Mouse (Mus musculus) splenic B cell, adult 2 months (primary cell): ENCODE results near the gene Cck.

Experiments
- DNase-seq: peaks from one replicate; pipeline ENCODE4 v3.0.0-alpha.2; 2011; ENCODE audit warnings: low read depth, low spot score
- H3K27me3 ChIP-seq: 2 replicates; pipeline ENCODE4 v1.6.1; 2012; ENCODE audit warnings: mild to moderate bottlenecking, low read length, moderate library complexity, mixed read lengths; ENCODE audit not compliant: control insufficient read depth, poor library complexity, insufficient read depth, severe bottlenecking
- H3K36me3 ChIP-seq: 2 replicates; pipeline ENCODE4 v1.6.1; 2012; ENCODE audit warnings: mild to moderate bottlenecking, low read length, moderate library complexity, mixed read lengths; ENCODE audit not compliant: control insufficient read depth, poor library complexity, insufficient read depth, severe bottlenecking

The Cck gene

DNA sequence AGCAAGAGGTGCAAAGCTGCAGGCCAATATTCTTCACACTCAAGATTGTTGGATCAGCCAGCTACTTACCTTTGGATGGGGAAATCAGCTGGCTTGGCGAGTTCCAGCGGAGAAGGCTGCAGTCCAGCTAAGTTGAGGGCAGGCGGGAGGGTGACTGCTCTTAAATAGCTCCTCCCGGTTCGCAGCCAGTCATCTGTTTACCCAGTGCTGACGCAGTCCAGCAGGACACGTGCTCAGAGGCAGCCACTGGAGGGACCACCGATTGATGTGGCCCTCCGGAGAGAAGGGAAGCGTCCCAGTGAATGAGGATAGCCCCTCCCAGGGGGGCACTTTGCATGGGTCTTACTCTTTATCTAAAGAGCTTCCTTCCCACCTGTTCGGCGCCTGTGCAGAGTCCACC, at the start of gene Cck:
TSS of gene Cck (minus strand) at position 166 of the 400 bp plus-strand sequence.
- H3K36me3 ChIP-seq: no peaks in the 10 kb centered on the region
- DNase-seq: no peak
- H3K27me3 ChIP-seq: no peaks in the 10 kb centered on the region; the same call in 1 of the 2 replicates

DNA sequence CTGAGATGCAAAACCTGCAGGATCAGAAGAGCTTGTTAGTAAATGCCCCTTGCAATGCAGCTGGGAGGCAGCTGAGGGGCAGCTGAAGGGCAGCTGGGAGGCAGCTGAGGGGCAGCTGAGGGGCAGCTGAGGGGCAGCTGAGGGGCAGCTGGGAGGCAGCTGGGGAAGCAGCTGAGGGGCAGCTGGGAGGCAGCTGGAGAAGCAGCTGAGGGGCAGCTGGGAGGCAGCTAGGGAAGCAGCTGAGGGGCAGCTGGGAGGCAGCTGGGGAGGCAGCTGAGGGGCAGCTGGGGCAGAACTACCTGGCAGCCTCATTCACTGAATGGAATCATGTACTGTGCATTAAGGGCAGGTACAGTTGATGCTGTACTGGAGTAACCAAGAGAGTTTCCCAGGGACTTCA, 46.0 kb upstream of the Cck start:
- no peaks in the 10 kb centered on the region for H3K36me3 ChIP-seq

DNA sequence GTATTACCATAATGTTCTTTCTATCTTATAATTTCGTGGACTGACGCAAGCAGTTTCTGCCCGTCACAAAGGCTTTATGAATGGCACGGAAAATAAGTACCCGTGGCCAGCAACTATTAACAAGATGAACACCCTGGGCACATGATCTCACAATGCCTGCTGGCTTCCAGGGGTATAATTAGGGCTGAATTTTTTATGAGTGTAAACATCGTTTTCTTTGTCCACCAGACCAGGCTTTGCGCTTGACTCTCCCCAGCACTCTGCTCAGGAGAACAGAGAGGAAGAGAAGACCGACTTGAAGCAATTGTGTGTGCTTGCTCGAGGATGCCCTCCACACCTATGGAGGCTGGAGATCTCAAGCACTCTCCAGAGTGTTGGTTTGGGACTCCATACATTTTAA, 37.1 kb upstream of the Cck start:
- no peak for DNase-seq
- H3K36me3 ChIP-seq: no peaks in the 10 kb centered on the region
- no peaks in the 10 kb centered on the region for H3K27me3 ChIP-seq

More for the DNA sequence above, 46.0 kb upstream of the Cck start:
- H3K27me3 ChIP-seq: no peaks in the 10 kb centered on the region
- DNase-seq: no peak

DNA sequence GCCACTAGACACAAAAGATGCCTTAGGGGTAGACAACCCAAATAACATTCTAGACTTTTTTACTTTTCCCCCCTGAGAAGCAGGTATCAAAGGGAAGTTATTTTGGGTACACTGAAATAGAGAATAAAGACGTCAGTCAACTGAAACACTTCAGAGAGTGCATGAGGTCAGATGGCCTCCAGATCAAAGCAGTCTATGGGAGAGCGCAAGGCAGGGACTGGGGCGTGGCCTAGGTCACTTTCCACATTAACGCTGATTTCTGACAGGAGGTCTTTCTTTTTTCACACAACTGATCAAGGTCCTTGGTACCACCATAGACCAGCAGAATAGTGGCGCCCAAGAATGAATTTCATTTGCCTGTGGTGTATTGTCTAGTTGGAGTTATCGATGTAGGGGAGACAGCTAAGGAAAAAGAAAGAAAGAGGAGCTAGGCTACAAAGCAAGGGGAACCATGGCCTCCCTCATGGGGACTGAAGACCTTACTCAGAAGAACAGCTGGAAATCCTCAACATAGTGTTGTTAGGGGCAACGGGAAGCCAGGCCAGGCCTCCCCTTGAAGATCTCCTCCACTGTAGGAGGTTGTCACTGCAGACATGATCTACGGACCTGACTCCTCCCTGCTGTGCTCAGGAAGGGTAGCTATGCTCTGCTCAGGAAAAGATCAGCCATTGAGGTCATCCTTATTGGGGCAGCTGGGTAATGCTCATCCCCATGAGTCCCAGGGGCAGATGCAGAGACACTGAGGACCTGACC, 33.3 kb upstream of the Cck start:
- Histone ChIP-seq H3K27me3 (no peaks in the 10 kb centered on the region), H3K36me3 (no peaks in the 10 kb centered on the region)
- no peak for DNase-seq

DNA sequence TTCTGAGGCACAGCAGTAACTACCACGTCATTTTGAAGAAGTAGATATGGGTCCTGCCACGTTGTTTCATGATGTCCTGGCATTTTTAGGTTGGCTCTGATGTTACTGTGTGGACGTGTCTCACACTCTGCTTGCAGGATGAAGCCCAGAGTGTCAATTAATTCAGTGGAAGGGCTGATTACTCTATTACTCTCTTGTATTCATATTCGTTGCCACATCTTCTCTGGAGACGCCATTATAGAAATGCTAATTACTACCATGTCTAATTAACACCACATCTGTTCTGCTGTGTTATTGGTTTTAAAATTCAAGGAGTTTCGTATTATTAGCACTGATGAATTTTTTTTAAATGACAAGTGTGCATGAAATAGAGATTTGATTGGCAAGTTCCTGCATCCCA, 30.7 kb upstream of the Cck start:
- DNase-seq: no peak
- no peaks in the 10 kb centered on the region for H3K36me3 ChIP-seq
- no peaks in the 10 kb centered on the region for H3K27me3 ChIP-seq

DNA sequence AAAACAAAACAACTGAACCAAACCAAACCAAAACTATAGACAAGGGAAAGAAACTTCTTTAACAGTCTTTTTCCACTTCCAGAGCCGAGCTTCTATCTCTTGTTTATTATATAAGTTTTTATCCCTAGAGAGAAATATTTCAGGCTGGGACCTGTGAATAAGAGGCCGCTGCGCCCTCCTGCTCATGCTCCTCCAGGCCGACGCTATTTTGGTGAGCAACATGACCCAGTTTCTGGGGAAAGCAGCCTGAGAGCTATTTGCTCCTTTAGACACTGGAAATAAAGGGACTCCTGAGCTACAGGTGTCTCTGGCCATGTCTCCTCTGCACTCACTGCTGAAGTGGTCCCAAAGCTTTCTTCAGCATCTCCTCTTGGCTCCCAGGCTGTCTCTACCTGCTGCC, 24.6 kb upstream of the Cck start:
- no peaks in the 10 kb centered on the region for H3K36me3 ChIP-seq
- no peak for DNase-seq
- no peaks in the 10 kb centered on the region for H3K27me3 ChIP-seq

DNA sequence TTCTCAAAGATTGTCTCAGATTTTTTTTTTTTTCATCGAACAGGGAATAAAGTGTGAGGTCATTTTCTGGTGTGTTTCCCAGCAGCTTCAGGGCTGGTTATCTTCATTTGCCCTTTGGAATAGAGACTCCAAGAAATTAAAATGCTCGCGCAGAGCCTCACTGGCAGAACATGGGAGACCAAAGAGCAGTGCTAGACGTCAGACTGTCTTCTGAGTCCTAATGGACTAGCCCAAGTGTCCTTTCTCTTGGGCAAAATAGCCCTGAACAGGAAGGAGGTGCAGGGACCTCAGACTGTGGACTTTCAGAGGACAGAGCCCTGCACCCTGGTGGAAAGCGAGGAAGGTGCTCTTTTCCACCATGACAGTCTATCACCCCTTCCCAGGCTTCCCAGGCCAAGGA, 19.0 kb upstream of the Cck start:
- Histone ChIP-seq H3K27me3 (no peaks in the 10 kb centered on the region), H3K36me3 (no peaks in the 10 kb centered on the region)
- no peak for DNase-seq

DNA sequence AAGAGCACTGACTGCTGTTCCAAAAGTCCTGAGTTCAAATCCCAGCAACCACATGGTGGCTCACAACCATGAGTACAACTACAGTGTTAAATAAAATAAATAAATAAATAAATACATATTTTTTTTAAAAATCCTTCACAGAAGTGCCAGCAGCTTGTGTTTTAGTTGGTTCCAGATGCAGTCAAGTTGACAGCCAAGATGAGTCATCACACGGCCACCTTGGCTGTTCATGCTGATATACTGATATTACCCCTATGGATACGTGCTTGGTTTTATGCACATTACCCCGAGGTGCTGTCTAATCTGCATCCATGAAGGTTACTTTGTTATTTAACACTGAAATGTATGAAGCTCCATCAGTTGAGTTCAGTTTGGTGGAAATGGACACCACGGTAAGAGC, 16.4 kb upstream of the Cck start:
- Histone ChIP-seq H3K36me3 (no peaks in the 10 kb centered on the region), H3K27me3 (no peaks in the 10 kb centered on the region)
- DNase-seq: no peak

DNA sequence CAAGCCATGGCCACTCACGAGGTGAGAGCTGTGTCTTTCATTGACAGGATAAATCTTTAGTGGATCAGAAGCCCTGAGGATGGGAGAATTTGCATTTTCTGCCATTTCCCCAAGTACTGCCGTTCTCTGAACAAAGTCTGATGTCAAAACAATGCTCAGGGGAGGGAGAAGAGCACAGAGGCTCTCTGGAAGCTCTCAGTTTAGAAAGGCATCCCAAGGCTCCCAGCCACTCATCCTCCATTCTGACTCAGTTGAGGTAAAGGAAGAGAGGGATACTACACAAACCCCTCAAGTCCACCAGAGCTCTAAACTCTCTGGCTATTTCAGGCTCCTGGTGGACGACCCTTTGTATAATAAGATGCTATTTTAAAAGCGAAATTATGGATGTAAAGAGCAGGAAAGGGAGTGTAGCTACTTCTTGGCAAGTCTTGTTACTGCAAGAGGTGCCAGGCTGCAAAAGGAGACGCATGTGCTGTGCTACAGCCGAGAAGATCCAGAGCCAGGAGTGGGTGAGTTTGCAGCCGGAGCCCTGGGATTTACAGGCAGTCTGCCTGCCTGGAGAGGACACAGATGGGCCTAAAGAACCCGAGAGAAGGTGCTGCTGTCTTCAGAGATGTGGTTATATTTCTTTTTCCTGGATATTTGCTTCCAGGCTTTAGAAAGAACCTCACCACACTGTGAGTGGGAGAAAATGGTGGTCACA, 11.1 kb upstream of the Cck start:
- no peak for DNase-seq
- Histone ChIP-seq H3K27me3 (no peaks in the 10 kb centered on the region), H3K36me3 (no peaks in the 10 kb centered on the region)

DNA sequence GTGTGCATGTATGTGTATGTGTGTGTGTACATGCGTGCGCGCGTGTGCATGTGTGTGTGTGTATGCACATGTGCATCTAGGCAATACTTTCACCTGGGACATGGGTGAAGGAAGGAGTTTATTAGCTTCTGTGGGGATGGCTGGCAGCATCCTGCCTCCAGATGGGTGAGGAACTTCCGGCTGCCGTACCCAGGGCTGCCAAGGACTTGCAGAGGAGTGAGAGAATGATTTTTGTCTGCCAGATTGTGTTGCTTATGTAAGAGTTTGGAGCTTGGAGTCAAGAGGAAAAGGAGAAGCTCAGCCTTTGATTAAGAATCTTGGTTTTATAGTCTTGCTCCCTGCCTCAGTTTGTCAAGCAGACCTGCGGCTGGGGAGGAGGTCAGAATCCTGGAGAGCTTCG, 9.9 kb upstream of the Cck start:
- no peak for DNase-seq
- no peaks in the 10 kb centered on the region for H3K27me3 ChIP-seq
- H3K36me3 ChIP-seq: no peaks in the 10 kb centered on the region

DNA sequence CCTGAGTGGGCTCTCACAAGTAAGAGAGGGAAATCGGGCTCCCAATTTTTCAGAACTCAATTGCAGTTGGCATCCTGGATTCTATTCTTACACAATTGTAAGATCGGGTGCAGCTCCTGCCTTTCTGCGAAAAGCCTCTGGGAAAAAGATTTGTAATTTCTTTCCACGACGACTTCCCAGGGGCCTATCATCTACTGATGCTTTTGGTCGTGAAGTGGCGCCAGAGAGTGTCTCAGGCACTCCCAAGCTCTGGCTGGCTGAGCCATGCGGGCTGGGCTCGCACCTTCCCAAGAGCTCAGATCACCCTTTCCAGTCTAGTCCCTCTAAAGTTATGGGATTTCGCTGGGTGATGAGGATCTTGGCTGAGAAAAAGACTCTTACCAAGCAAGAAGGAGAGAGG, 608 bp upstream of the Cck start:
- DNase-seq: no peak
- H3K27me3 ChIP-seq: no peaks in the 10 kb centered on the region; the same call in 1 of the 2 replicates
- no peaks in the 10 kb centered on the region for H3K36me3 ChIP-seq

DNA sequence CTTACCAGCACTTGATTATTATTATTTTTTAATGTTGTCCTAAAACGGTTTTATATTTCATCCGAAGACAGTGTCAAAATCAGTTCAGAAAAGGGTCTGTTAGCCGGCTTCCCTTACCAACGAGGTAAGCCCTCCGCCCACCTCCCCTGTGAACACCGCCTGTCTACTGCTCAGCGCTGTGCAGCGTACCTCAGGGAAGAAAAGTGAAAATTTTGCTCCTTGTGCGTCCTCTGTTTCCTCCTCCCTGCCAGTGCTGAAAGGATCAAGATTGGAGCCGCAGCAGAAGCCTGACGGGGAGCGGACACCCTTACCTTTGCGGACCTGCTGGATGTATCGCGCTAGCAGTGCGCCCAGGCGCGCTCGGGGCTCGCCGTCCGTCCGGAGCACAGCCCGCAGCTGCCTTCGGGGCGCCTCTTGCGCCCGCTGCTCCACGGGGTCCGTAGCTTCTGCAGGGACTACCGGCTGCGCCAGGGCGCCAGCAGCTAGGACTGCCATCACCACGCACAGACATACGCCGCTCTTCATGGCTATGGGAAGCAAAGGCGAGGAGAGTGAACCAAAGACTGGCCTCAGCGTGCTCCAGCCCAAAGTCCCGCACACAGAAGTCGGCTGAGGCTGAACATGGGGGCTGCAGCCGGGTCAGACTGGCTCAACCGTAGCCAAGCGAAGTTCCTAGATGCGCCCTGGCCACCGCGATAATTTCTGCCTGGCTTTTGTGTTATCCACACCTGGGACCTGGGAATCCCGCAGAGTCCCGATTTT, 1.3 kb downstream of the Cck start:
- Histone ChIP-seq H3K27me3 (no peaks in the 10 kb centered on the region; the same call in 1 of the 2 replicates), H3K36me3 (no peaks in the 10 kb centered on the region)
- DNase-seq: no peak

DNA sequence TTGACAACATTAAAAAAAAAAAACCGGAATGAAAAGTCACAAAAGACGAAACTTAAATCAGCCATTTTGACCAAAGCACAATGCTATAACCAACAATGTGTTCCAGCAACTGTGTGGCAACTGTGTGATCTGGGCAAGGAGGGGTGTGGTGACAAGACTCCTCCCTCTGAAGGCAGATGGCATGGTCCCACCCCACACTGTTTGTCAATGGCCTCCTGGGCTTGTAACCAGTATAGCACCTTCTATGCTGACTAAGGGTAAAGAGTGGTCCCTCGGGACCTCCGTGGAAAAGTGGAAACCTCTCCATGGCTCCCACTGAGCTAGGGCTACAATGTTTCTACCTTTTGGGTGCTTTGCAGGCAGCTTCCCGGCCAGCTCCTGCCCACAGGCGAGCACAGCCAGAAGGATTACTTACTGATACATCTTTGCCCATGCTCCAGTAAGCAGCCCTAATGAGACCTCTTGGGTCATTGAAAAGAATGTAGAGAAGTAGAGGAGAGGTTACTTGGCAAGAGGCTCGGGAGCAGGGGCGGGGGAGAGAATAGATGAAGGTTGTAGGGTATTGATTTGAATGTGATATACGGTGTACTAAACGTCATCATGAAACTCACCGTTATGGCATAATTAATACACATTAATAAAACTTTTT, 3.8 kb downstream of the Cck start:
- H3K36me3 ChIP-seq: no peaks in the 10 kb centered on the region

DNA sequence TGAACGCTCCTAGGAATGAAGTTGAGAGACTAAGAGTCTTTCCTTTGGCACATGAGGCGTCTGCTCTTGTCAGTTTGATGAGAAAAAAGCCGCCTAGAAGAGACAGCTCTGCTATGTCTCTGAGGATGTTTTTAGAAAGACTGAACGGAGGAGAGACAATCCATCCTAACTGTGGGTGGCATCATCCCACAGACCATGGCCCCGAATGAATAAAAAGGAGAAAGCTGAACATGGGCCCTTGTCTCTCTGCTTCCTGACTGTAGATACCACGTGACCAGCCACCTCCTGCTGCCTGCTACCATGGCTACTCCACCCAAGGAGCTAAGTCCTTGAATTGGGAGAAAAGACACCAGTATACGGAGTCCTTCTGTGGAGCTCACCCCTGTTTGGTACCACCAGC, 8.3 kb downstream of the Cck start:
- no peaks in the 10 kb centered on the region for H3K27me3 ChIP-seq
- no peaks in the 10 kb centered on the region for H3K36me3 ChIP-seq
- no peak for DNase-seq

More for the DNA sequence above, 3.8 kb downstream of the Cck start:
- H3K27me3 ChIP-seq: no peaks in the 10 kb centered on the region; the same call in 1 of the 2 replicates
- DNase-seq: no peak
